Mouse (Mus musculus) Patski (cell line): ENCODE measurements at regions not wholly inside any gene's neighbourhood (a gene's known extent, or its start where the extent isn't known, plus 50 kb on each side); places are given as distances from the start of the nearest gene placed in this dataset.
A peak's percentile ranks its signal among the peaks of the same experiment; 100 is the strongest.

ENCODE experiments used
- ATAC-seq: fragments of 100-300 bp; one replicate; pipeline ENCODE4 v1.8.0; 2021
- CTCF ChIA-PET: fragments of 350-600 bp; sonication (Branson Sonifier 250); formaldehyde crosslinking; loops from one replicate; lab custom pipeline; 2022; ENCODE audit warnings: inconsistent platforms; lab: Charles Lee
- POLR2A ChIA-PET: fragments of 350-600 bp; sonication (Branson Sonifier 250); formaldehyde crosslinking; loops from one replicate; lab custom pipeline; 2022; ENCODE audit warnings: antibody characterized with exemption, inconsistent platforms; lab: Charles Lee
- DNase-seq: peaks from one replicate; pipeline ENCODE4 v3.0.0-alpha.2; 2011; ENCODE audit warnings: low read depth, low spot score
- H3K27me3 ChIP-seq: fragments of 371-371 bp; one replicate; pipeline ENCODE4 v1.5.1; 2021
- CTCF ChIP-seq: fragments of 100-300 bp; IDR thresholded peaks from one replicate; pipeline ENCODE4 v1.5.1; 2021
- in situ Hi-C: fragments of 300-500 bp; cut with MboI; formaldehyde crosslinking; loops from 3 replicates; pipeline ENCODE4 v1.11.1; 2018; ENCODE audit warnings: low pct_unique_long_range_greater_than_20kb, mixed read lengths

GRCm38 (mm10) chrX:160332618-160333017, 57.9 kb upstream of the Adgrg2 start:
- in situ Hi-C loops: no loop called here
- ChIA-PET POLR2A (no interaction called here), CTCF (interaction anchor here (1.1 kb wide), 1 partner anchor 20 kb away, joined by 3 read pairs; no protein-coding TSS in a partner anchor)
- ATAC-seq: no peak
- no peaks in the 10 kb centered on the region for H3K27me3 ChIP-seq
- DNase-seq: no peak
- no peak for TF ChIP-seq CTCF

DNA sequence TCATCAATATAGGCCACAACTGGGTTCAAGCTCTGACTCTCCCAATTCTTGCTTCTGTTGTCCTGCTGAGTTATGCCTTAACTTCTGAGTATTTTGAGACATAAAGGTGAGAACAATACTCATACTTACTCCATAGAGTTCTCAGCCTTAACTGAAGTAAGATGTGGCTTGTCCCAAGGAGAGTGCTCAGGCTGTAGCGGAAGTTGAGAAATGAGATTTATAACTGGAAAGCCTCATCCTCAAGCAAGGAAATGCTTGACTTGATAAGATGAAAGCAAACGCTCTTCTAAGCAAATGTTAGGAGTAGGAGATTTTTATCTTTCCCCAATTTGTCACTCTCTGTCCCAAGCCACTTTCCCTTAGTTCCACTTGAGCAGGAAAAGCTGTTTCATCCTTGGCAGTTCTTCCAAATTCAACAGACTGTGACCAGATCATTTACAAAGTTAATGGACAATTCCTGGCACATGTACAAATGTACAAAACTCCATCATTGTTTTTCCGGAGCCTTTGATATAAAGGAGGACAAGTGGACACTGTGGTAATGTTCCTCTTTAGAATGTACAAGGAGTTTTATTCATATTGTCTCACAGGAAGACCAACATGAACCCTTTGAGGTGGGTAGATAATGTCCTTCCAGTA, 52.0 kb upstream of the Adgrg2 start:
- ChIA-PET POLR2A (no interaction called here), CTCF (no interaction called here)
- no peaks in the 10 kb centered on the region for H3K27me3 ChIP-seq
- in situ Hi-C loops: no loop called here
- DNase-seq: no peak
- peak; percentile 35 for ATAC-seq
- no peak for TF ChIP-seq CTCF
